Mouse (Mus musculus): ENCODE results near the gene Entpd4b.
"Not testable (repeated sequence)": the region's sequence is repeated elsewhere in the genome, so short reads cannot be mapped to it uniquely, and the experiment has no call there.

The Entpd4b gene

DNA sequence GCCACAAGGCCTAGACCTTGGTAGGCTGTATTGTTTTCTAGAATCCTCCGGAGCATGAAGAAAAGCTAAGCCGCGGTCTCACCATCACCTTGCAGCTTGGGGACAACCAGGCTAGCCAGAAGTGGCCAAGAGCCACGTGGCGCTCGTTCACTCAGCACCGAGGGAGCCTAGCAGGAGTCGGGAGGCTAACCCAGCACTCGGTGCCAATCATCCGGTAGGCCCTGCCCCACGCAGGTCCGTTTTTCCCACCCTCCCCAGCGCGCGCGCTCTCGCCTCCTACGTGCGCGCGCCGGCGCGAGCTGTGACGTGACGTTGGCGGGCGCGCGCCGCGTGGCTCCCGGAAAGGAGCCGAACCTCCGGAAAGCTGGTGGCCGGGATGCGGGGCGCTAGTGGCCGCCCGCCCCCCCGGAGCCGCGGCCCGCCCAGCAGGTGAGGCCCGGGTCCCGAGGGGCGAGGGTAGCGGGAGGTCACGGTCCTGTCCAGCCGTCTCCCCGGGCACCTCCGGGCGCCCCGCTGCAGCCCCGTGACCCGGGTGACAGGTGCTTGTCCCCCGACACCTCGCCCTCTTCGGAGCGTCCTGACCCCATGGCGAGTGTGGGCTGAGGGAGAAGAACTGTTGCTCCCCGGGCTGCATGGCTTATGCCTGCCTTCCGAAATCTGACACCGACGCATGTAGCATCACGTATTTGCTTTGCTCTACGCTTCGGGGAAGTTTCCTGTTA lies at the start of gene Entpd4b:
Gene Entpd4b (plus strand): TSS at position 315 of the 722 bp plus-strand sequence.
- in situ Hi-C loops (cut with MboI; ENCODE audit: unreplicated experiment in 2 of 2), result not testable (repeated sequence)

GRCm38 (mm10) chr14:69507000-69507399 lies 48.2 kb upstream of the Entpd4b start:
- in situ Hi-C loops (cut with MboI; ENCODE audit: unreplicated experiment in 2 of 2), result not testable (repeated sequence)

DNA sequence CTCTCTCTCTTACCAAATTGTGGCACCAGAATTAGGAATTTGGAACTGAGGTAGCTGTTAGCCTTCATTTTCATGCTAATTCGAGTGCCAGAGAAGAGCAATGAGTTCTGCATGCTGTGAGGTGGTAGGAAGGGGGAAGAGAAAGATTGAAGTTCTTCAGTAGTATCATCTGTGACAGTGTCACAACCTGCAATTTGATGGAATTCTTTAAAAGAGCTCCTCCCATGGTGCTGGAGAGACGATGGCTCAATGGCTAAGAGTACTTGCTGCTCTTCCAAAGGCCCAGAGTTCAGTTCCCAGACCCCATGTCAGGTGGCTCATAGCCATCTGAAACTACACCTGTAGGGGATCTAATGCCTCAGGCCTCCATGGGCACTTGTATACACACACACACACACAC lies 42.8 kb upstream of the Entpd4b start, which contains the start of gene Gm27179:
Gene Gm27179 (minus strand): TSS at position 101 of the 400 bp plus-strand sequence.
- in situ Hi-C loops (cut with MboI; ENCODE audit: unreplicated experiment in 2 of 2), result not testable (repeated sequence)

DNA sequence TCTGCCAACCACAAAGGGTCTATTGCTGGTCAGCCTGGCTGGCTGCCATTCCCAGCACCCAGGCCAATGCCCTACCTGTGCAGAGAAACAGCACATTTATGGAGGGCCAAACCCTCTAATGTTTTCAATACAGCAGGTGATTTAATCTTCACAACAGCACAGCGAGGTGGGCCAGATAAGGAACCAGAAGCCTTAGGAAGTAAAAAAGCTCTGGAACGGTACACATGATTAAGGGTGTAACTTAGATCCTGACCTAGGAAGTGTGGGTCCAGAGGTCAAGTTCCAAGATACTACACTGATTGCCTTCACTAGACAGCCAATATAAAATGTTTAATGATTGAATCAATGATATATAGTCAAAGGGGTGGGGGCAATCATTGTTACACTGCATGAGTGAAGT lies 34.4 kb upstream of the Entpd4b start:
- in situ Hi-C loops (cut with MboI; ENCODE audit: unreplicated experiment in 2 of 2), result not testable (repeated sequence)

- in situ Hi-C loops (cut with MboI; ENCODE audit: unreplicated experiment in 2 of 2), result not testable (repeated sequence)
Measured at GRCm38 (mm10) chr14:69523001-69523400, 32.2 kb upstream of the Entpd4b start.

- in situ Hi-C loops (cut with MboI; ENCODE audit: unreplicated experiment in 2 of 2), result not testable (repeated sequence)
Measured at GRCm38 (mm10) chr14:69526202-69526601, 29.0 kb upstream of the Entpd4b start.

GRCm38 (mm10) chr14:69536539-69536938 lies 18.7 kb upstream of the Entpd4b start:
- in situ Hi-C loops (cut with MboI; ENCODE audit: unreplicated experiment in 2 of 2), result not testable (repeated sequence)

- in situ Hi-C loops (cut with MboI; ENCODE audit: unreplicated experiment in 2 of 2), result not testable (repeated sequence)
Measured at GRCm38 (mm10) chr14:69540113-69540512, 15.1 kb upstream of the Entpd4b start.

- in situ Hi-C loops (cut with MboI; ENCODE audit: unreplicated experiment in 2 of 2), result not testable (repeated sequence)
Measured at GRCm38 (mm10) chr14:69542695-69543094, 12.5 kb upstream of the Entpd4b start.

GRCm38 (mm10) chr14:69544033-69544432 lies 11.2 kb upstream of the Entpd4b start:
- in situ Hi-C loops (cut with MboI; ENCODE audit: unreplicated experiment in 2 of 2), result not testable (repeated sequence)

DNA sequence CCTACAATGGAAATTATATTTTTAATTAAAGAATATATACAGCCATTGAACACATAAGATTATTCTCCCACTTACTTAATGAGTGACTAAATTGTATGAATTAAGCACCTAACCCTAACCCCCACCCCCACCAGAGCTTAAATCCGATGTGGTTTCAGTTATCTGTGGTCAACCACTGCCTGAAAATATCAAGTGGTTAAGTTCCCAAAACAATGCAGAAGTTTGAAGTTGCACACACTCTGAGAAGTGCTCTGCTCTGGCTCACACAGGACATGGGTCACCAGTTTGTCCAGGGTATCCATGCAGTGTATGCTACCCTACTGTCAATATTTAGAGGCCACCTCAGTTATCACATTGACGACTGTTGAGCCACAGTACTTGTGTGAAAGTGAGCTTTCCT lies 10.2 kb upstream of the Entpd4b start:
- in situ Hi-C loops (cut with MboI; ENCODE audit: unreplicated experiment in 2 of 2), result not testable (repeated sequence)

GRCm38 (mm10) chr14:69547310-69547709 lies 7.9 kb upstream of the Entpd4b start:
- in situ Hi-C loops (cut with MboI; ENCODE audit: unreplicated experiment in 2 of 2), result not testable (repeated sequence)

DNA sequence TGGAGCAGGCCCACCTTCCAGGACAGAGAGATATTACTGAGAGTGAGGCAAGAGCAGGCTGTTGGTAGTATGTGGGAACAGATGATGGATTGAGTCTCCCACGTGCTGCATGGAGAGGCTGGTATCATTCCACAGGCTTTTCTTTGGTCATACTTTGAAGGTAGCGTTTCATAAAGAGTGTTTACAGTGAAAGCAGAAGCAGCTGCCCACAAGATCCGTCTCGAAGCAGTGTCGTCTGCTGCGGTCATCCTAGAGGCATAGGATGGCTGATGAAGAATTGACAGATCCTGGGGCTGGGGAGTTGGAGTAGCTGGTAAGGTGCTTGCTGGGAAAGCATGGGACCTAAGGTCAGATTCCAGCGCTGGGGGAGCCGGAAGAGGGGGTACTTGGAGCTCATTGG lies 1.6 kb downstream of the Entpd4b start:
- in situ Hi-C loops (cut with MboI; ENCODE audit: unreplicated experiment in 2 of 2), result not testable (repeated sequence)

- in situ Hi-C loops (cut with MboI; ENCODE audit: unreplicated experiment in 2 of 2), result not testable (repeated sequence)
Measured at GRCm38 (mm10) chr14:69557550-69557949, 2.3 kb downstream of the Entpd4b start.

Data from v-Abl transformed pro-B cells (cell line).